Mouse (Mus musculus): ENCODE measurements around the gene Eya3. TPM values are rescaled to one million over a fixed set of nuclear protein-coding genes. Genes with fewer than 3 reads are reported as not detected.
"Not testable (repeated sequence)": the region's sequence is repeated elsewhere in the genome, so short reads cannot be mapped to it uniquely, and the experiment has no call there.

The Eya3 gene
- polyA plus RNA-seq, 3 experiments from 2014 or later, result 29.4 to 32.5 (median 32.1) TPM

DNA sequence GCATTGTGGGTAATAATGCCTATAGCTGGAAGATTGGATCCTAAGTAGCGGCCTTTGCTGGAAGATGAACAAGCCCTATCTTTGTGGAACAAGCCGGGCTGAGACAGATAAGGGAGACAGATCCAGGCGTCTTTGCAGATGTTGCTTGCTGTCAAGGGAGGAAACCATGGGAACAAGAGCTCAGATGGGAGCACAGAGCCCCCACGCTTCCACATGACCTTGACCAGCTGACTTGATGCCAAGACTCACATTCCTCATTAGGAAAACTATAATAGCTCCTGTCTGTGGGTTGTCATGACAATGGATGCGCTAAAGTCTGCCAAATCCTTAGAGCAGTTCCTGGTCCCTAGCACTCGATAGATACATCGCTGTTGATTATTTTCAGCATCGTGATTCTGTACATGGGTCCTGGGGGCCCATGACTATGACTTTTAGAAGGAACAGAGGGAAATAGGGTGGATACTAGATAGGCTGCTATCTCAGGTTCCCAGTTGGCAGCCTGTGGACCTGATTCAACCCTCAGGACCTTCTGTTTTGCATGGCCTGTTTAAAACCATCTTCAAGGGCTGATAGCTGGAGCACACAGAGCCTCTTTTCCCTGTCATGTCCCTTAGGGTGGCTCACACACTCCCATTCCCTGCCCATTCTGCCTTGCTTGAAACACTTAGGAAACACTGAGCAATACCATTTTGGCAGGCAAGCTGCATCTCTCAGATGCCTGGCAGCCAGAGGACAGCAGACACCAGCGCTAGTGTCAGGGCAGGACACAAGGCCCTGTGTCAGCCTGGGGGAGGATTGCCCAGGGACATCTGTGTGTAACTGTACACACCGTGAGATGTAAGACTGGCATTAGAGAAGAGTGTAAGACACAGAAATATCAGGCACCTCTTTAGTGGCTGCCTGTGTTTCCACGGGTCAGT, 105.5 kb downstream of the Eya3 start:
- ATAC-seq, result no peak

DNA sequence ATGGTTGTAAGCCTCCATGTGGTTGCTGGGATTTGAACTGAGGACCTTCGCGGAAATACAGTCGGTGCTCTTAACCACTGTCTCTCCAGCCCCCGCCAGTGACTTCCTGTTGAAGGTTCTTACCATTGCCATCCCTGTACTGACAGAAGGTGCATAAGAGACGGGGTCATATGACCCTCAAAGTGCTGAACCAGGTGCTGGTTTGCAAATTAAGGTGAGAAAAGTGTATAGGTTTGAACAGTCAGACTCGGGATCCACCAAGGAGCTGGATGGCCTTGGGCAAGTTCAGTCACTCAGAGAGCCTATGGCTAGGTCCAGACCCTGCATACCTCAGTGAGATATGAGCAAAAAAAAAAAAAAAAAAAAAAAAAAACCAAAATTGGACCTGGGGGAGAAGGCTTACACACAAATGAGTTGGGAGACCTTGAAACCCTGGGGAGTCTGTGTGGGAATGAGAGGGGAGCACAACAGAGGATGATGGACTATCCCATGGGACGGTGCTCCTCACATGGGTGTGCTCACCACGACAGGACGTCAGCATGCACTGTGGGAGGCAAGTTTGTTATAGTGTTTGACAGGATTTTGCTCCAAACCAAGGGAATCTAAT, 108.2 kb downstream of the Eya3 start:
- ATAC-seq, result no peak

DNA sequence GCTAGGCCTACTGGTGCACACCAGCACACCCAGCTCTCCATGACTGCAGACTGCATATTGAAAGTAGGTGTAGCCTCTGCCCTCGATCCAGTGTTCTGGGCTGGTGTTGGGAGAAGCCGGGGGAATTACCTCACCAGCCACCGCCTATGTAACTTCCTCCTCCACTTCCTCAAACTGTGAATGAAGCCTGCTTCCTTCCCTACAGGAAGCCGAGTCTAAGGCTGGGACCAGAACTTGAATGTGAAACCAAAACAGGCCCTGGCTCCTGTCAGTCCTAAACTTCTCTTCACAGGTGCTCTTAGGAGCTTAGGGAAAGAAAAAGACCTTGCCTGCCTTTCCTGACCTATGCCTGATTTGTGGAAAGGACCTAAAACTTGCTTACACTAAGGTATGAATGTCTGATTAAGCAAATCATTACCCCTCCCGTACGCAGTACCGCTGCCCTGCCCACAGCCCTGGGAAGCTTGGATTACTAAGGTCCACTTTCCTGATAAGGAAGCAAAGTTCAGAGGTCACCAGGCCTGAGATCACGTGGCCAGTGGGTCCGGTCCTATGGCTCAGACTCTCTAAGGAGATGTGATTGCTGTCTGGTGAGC, 109.0 kb downstream of the Eya3 start:
- ATAC-seq, result peak; percentile 93

DNA sequence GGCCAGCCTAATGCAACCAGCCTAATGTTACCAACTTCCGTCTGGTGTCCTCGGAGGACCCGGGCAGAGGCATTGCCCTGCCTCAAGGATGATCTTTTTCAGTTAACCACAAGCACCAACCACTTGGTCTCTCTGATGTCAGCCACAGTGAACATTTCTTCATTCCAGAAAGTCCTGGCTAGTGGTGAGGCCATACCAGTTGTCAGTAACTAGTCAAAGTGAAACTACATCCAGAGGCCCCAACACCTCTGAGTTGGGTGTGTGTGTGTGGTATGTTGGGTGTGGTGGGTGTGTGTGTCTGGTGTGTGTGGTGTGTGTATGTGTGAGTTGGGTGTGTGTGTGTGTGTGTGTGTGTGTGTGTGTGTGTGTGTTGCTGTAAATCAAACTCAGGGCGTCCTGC, 110.0 kb downstream of the Eya3 start:
- ATAC-seq, result no peak

DNA sequence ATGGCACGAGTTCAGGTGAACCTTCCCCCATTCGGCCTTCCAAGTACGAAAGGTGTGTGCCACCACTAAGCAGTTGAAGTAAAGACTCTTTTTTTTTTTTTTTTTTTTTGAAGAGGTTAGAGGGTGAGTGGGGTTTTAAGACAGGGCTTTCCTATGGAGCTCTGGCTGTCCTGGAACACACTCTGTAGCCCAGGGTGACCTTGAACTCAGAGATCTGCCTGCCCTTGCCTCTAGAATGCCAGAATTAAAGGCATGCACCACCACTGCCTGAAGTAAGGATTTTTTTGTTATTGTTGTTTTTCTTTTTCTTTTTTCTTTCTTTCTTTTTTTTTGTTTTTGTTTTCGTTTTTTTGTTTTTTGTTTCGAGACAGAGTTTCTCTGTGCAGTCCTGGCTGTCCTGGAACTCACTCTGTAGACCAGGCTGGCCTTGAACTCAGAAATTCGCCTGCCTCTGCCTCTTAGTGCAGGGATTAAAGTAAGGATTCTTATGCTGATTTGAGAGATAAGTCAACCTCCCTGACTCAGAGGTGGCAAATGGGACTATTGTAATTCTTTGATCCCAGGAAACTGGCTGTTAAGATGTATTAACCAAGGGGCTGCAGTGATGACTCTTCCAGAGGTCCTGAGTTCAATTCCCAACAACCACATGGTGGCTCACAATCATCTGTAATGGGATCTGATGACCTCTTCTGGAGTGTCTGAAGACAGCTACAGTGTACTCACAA, 110.6 kb downstream of the Eya3 start:
- ATAC-seq, result no peak

DNA sequence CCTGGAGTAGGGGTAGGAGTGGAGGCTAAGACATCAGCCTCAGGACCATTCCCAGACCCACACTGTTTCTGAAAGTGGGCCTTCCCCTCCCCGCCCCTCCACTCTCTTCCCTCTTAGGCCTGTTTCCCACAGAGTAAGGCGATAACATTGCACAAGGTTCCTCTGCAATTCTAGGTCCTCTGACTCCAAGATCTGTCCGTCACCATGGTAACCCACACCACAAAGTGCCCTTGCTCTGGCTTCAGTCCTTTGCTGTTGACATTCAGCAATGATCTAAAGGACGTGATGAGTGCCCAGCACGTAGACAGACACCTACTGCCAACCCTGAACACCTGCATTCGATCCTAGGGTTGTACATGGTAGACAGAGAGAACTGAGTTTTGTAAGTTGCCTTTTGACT, 114.2 kb downstream of the Eya3 start:
- ATAC-seq, result no peak

DNA sequence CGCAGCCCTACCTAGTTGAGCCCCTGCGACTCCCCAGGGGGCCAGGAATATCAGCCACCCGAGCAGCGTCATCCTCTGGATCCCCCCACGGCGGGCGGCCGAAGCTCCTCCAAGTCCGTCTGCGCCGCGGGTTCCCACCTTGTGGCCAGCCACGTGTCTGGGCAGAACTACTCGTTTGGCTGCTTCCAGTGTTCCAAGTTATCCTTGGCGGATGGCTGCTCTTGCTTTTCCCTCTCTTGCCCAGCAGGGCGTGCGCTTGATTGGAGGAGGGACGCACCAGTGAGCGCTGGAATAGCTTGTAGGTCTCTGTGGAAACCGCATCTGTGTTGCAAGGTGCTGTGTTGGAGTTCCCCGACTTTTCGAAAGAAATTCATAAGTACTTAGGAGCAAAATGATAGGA, 118.2 kb downstream of the Eya3 start, which contains the start of gene Smpdl3b:
Gene Smpdl3b, minus strand, starts transcription at position 279 of the 400 bp plus-strand sequence.
- ATAC-seq, result peak; percentile 85

DNA sequence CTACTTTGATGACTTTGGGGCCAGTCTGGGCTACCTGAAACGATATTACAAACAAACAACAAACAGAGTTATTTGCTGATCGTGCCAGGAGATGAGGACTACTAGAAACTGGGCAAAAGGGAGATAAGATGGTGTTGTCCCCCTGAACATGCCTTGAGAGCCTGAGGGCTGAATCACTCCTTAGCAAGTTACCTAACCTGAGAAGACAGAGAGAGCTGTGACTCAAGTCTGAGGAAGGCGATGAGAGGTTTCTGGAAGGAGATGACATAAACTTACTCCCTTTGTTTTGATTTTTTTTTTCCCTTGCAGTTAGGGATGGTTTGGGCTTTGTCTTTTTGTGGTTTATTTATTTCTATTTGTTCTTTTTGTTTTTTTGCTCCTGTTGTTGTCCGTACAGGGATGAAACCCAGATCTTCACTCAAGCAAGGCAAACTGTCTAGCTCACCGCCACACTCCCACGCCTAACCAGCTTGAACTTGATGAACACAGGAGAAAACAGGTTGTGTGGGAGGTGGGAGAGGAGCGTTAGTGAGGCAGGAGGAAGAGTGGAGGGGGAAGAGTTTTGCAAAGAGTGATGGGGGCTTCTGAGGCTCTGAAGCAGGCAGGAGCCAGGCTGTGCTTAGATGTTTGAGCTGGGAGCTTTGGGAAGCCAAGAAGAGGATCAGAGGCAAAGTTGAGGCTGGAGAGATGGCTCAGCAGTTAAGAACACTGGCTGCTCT, 119.0 kb downstream of the Eya3 start:
- ATAC-seq, result peak; percentile 65

DNA sequence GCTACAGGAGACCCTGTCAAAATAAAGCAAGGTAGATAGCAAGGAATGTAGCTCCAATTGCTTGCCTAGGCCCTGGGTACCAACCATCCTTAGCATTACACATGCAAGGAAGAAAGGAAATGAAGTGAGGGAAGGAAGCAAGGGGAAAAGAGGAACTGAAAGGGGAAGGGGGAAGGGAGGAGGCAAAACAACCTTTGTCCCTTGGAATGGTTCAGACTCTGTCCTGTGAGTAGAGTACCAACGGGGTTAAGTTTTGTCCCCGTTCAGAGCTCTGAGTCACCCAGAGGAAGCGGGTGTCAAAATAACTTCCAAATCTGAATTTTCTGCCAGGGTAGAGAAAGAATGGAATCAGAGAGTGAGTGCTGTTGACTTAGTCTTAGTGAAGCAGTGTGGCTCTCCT, 121.5 kb downstream of the Eya3 start:
- ATAC-seq, result no peak

DNA sequence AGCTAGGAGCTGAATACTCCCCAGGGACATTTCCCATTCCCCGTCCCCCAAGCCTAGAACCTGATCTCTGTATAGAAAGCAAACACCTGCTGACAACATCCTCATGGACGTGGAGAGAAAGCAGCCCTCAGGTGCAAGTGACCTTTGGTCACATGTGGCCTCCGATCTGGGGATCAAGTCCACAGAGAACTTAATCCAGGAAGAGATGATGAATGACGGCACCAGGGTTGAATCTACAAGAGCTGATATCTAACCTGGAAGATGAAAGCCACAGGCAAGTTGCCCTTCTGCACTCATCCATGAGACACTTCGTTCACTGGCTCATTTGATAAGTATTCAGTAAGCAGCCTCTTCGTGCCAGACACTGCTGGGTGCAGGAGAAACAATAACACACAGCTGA, 123.8 kb downstream of the Eya3 start:
- no peak for ATAC-seq

DNA sequence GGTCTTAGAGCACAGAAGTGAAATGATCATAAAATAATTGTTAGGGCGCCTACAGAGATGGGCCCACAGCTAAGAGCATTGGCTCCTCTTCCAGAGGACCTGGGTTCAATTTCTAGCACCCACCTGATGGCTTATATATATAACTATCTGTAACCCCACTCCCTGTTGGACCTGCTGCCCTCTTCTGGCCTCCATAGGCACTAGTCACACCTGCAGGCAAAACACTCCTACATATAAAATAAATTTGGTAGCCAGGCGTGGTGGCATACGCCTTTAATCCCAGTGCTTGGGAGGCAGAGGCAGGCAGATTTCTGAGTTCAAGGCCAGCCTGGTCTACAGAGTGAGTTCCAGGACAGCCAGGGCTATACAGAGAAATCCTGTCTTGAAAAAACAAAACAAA, 124.3 kb downstream of the Eya3 start:
- ATAC-seq, result not testable (repeated sequence)

DNA sequence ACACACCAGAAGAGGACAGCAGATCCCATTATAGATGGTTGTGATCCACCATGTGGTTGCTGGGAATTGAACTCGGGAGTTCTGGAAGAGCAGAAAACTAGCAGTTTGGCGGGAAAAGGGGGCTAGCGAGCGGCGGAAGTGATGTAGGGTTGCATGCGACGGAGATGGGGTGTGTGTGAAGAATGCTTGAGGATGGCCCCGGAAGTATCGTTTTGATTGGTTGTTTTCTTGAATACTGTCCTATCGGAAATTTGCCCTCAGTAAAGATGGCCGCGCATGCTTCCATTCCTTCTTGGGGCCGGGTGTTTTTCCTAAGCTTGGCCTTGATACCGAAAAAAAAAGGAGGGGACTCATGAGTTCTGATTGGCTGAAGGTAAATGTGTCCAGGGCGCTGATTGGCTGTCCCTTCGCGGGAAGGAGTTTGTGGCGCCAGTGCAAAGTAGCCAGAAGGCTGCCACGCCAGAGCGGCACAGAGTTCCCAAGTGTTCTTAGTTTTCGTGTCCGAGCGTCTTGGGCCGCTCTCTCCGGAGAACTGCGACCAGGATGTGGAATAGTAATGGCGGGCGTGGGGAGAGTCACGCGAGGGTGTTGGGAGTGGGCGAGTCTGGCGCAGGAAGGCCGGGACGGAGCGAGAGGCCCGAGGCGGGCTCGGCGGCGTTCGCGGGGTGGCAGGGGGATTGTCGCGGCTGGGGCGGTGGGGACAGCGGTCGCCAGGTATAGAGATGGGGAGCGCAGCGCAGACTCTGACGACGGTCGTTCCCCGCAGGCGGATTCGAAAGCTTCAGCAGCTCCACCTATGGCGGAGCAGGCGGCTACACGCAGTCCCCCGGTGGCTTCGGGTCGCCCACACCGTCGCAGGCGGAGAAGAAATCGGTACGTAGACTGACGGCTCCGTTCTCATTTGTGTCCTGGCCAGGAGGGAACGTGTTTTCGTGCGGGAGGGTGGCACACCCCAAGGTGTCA, 129.4 kb downstream of the Eya3 start, which contains the start of gene Rpa2:
Gene Rpa2, plus strand, starts transcription at position 419 of the 963 bp plus-strand sequence.
- peak; percentile 94 for ATAC-seq

DNA sequence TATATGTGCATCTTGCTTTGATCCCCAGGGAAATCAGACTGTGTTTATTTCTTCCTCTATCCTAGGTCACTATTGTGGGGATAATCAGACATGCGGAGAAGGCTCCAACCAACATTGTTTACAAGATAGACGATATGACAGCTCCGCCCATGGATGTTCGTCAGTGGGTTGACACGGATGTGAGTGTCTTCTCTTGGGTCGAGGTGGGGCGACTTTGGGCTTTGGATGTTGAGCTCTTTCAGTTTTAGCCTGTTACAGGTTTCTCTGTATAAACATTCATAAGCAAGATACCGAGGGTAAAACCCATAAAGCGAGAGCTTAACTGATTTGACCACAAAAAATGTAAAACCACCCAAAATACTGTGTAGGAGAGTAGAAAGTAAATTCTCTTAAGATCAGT, 133.0 kb downstream of the Eya3 start:
- ATAC-seq, result no peak

Other genes with a start within 250 kb of the Eya3 start
- 1 to 10 TPM; 3.4 to 5.4 (median 5.3) TPM for gene Phactr4, start 216.5 kb upstream of the Eya3 start, polyA plus RNA-seq (2017; shearing (Covaris generic))
- gene Med18, start 175.1 kb upstream of the Eya3 start, polyA plus RNA-seq (2017; shearing (Covaris generic)), result 10 to 100 TPM; 24.0 to 27.5 (median 27.4) TPM
- 1 to 10 TPM in 2 of 3 experiments, under 1 TPM in 1; 0.56 to 4.6 (median 1.9) TPM for gene Sesn2, start 128.5 kb upstream of the Eya3 start, polyA plus RNA-seq (2017; shearing (Covaris generic))
- gene Atpif1, start 105.3 kb upstream of the Eya3 start, polyA plus RNA-seq (2017; shearing (Covaris generic)), result 100 to 1,000 TPM; 180 to 267 (median 200) TPM
- 100 to 1,000 TPM; 288 to 351 (median 317) TPM for gene Dnajc8, start 103.4 kb upstream of the Eya3 start, polyA plus RNA-seq (2017; shearing (Covaris generic))
- gene Ptafr, start 74.9 kb upstream of the Eya3 start, polyA plus RNA-seq (2017; shearing (Covaris generic)), result 1 to 10 TPM; 1.5 to 3.7 (median 1.9) TPM
- gene Xkr8, start 93.6 kb downstream of the Eya3 start, polyA plus RNA-seq (2017; shearing (Covaris generic)), result 1 to 10 TPM; 2.4 to 9.2 (median 7.8) TPM
- 1 to 10 TPM; 4.0 to 9.1 (median 4.3) TPM for gene Smpdl3b, start 118.3 kb downstream of the Eya3 start, polyA plus RNA-seq (2017; shearing (Covaris generic))
- gene Rpa2, start 129.3 kb downstream of the Eya3 start, polyA plus RNA-seq (2017; shearing (Covaris generic)), result 100 to 1,000 TPM in 1 of 3 experiments, 10 to 100 TPM in 2; 61.0 to 124 (median 76.1) TPM
- 1 to 10 TPM in 1 of 3 experiments, under 1 TPM in 2; 0.56 to 5.8 (median 0.71) TPM for gene Themis2, start 157.4 kb downstream of the Eya3 start, polyA plus RNA-seq (2017; shearing (Covaris generic))
- 10 to 100 TPM; 21.0 to 37.5 (median 26.5) TPM for gene Ppp1r8, start 204.2 kb downstream of the Eya3 start, polyA plus RNA-seq (2017; shearing (Covaris generic))
- gene Stx12, start 245.5 kb downstream of the Eya3 start, polyA plus RNA-seq (2017; shearing (Covaris generic)), result 10 to 100 TPM; 35.7 to 37.2 (median 36.6) TPM

All from inflammation-experienced regulatory T-cells, adult 6 months (primary cell).